Mouse (Mus musculus) right cerebral cortex, postnatal 10 days (tissue): ENCODE results near the gene Shbg.

Experiments
- DNase-seq, 2 experiments: peaks; one replicate each; pipeline ENCODE4 v3.0.0; 2021; ENCODE audit warnings: low spot score in 2 of 2

Shbg gene

DNA sequence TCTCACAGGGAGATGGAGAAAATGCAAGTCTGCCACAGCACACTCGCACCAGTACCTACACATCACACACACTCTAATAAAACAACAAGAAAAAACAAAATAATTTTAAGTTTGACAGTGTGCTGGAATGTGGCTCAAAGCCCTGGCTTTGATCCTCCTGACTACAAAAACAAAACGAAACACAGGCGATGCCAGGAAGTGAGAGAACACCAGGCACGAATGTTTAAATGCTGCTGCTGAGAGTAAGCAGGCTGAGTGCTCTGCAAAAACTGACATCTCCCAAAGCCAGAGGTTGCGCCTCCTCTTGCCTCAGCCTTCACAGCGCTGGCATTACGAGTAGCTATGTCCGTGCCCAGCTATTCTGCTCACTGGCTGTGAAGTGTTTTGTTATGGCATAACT, 52.6 kb downstream of the Shbg start:
- no peak for DNase-seq
